Mouse (Mus musculus) lung, postnatal 25 days (tissue): ENCODE data around the gene Kctd7.

Experiments
- DNase-seq: peaks from one replicate; pipeline ENCODE4 v3.0.0; 2022; ENCODE audit warnings: low spot score

The Kctd7 gene

GRCm38 (mm10) chr5:130143977-130144333 lies 706 bp upstream of the Kctd7 start:
- DNase-seq, result peak; percentile 58

GRCm38 (mm10) chr5:130145961-130146360 lies 1.3 kb downstream of the Kctd7 start:
- DNase-seq, result no peak

- DNase-seq, result peak; percentile 42
Measured at GRCm38 (mm10) chr5:130149726-130150310, 5.2 kb downstream of the Kctd7 start.

GRCm38 (mm10) chr5:130154286-130154685 lies 9.6 kb downstream of the Kctd7 start:
- no peak for DNase-seq

- no peak for DNase-seq
Measured at GRCm38 (mm10) chr5:130158545-130158944, 13.9 kb downstream of the Kctd7 start.

GRCm38 (mm10) chr5:130159761-130160201 lies 15.1 kb downstream of the Kctd7 start:
- DNase-seq, result no peak

- peak; percentile 81 for DNase-seq
Measured at GRCm38 (mm10) chr5:130163670-130164069, 19.0 kb downstream of the Kctd7 start.

GRCm38 (mm10) chr5:130165213-130165612 lies 20.6 kb downstream of the Kctd7 start:
- DNase-seq, result no peak

GRCm38 (mm10) chr5:130169109-130169508 lies 24.4 kb downstream of the Kctd7 start:
- no peak for DNase-seq

GRCm38 (mm10) chr5:130170666-130171422 lies 26.2 kb downstream of the Kctd7 start:
- no peak for DNase-seq

GRCm38 (mm10) chr5:130171423-130171954 lies 26.8 kb downstream of the Kctd7 start, which contains the start of gene Rabgef1:
Rabgef1 (plus strand) TSS chr5:130171798.
- peak; percentile 96 for DNase-seq

GRCm38 (mm10) chr5:130171956-130172601 lies 27.4 kb downstream of the Kctd7 start:
- DNase-seq, result peak; percentile 64

- DNase-seq, result no peak
Measured at GRCm38 (mm10) chr5:130173012-130173411, 28.4 kb downstream of the Kctd7 start.

- peak; percentile 50 for DNase-seq
Measured at GRCm38 (mm10) chr5:130177871-130178270, 33.2 kb downstream of the Kctd7 start.

- DNase-seq, result no peak
Measured at GRCm38 (mm10) chr5:130180362-130180761, 35.7 kb downstream of the Kctd7 start.

- DNase-seq, result no peak
Measured at GRCm38 (mm10) chr5:130181740-130182540, 37.3 kb downstream of the Kctd7 start.

- no peak for DNase-seq
Measured at GRCm38 (mm10) chr5:130182541-130182821, 37.8 kb downstream of the Kctd7 start.

GRCm38 (mm10) chr5:130184193-130184856 lies 39.7 kb downstream of the Kctd7 start:
- no peak for DNase-seq

GRCm38 (mm10) chr5:130185312-130185711 lies 40.7 kb downstream of the Kctd7 start:
- no peak for DNase-seq

- no peak for DNase-seq
Measured at GRCm38 (mm10) chr5:130187383-130187782, 42.7 kb downstream of the Kctd7 start.

- no peak for DNase-seq
Measured at GRCm38 (mm10) chr5:130190909-130191308, 46.2 kb downstream of the Kctd7 start.

GRCm38 (mm10) chr5:130191865-130192264 lies 47.2 kb downstream of the Kctd7 start:
- no peak for DNase-seq
